Mouse (Mus musculus) thymus, adult 2 months (tissue): ENCODE measurements around the gene Ankrd11.

Experiments
- CTCF ChIP-seq: fragments of 200-500 bp; IDR thresholded peaks from 2 replicates; pipeline ENCODE4 v1.5.1; 2012; ENCODE audit warnings: mild to moderate bottlenecking, control low read depth, low read length, moderate library complexity, borderline replicate concordance; ENCODE audit not compliant: control insufficient read depth, poor library complexity, insufficient read depth; ENCODE audit errors: extremely low read depth
- POLR2A ChIP-seq: fragments of 200-500 bp; IDR thresholded peaks from 2 replicates; pipeline ENCODE4 v1.6.1; 2012; ENCODE audit warnings: mild to moderate bottlenecking, low read length, control low read depth, moderate library complexity; ENCODE audit not compliant: control insufficient read depth, poor library complexity, insufficient read depth; ENCODE audit errors: extremely low read depth

DNA sequence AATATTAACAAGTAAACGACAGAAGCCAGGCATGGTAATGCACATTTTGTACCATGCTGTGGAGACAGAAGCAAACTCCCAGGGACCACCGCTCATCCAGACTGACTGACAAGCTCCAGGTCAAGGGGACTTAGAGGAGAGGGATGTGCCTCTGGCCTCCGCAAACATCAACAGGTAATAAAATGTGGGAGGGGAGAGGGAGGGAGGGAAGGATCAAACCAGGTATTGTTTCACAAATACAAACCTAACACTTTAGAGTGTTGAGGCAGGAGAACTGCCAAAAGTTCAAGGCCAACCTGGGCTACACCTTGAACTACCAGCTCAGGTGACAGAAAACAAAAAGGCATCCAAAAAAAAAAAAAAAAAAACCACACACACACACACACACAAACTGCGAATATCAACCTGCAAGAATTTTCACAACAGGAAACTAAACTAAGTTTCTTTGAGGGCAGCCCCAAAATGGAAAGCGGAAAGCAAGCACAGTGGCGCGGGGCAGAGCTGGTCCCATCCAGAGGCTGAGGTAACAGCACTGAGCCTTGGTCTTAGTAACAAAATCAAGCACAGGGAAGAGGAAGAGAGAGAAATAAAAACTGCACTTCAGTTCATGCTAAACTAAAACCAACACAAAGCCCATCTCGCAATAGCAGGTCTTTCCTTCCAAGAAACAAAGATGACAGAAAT is 55.4 kb downstream of the Ankrd11 start:
- TF ChIP-seq POLR2A, result no peak
- TF ChIP-seq CTCF, result no peak
